Mouse (Mus musculus) lung, postnatal 36 days (tissue): ENCODE results near the gene Slit2.

Experiments used
- DNase-seq: peaks from one replicate; pipeline ENCODE4 v3.0.0; 2022; ENCODE audit warnings: mixed read lengths

Gene Slit2

GRCm38 (mm10) chr5:47982941-47983701, at the start of gene Slit2:
Slit2 (plus strand) TSS chr5:47983138.
- DNase-seq: peak; percentile 85

DNA sequence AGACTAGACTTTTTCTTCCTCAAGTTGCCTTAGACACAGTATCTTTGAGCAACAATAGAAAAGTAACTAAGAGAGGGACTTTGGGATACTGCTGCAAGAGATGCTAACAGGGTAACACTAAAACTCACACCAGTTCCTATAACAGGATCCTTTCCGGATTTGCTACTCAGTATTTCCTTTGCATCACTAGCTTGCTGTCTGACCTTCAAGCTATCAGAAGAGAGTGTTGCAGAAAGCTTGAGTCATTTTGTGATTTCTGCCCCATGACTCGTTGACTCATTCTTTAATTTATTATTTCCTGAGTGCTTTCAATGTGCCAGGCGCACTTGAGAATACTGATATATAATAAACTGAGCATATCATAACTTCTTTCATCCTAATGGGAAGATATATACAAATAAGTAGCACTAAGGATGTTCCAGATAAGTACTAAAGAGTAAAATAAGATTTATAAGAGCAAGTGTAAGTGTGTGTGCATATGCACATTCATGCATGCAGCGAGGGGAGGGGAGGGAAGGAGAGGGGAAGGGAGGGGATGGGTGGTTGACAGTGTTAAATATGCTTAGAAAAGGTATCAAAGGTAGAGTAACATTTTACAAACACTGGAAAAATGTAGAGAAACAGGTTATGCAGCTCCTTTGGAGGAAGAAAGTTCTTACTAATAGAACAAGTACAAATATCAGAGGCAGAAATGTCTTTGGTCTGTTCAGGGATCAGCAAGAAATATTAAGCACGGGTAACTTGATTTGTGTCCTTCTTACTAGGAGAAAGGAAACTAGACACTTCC, 44.2 kb upstream of the Slit2 start:
- no peak for DNase-seq

GRCm38 (mm10) chr5:47956451-47956850, 26.5 kb upstream of the Slit2 start:
- no peak for DNase-seq

DNA sequence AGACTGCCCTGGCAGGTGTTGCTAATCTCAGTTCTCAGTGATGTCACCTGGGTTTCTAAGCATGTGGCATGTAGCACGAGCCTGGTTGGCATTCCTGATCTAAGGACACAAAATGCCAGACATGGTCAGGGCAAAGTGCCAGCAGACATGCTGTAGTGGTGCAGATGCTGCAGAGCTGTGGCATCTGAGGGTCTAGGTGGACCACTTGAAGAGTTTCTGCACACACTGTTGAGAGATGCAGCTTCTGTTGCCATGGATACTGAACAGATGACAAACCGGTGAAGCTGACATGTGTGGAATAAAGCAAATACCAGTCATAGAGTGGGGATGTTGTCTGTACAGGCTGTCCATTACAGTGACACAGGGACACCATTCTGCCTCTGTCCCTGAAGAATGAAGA, 7.1 kb upstream of the Slit2 start:
- DNase-seq: no peak

DNA sequence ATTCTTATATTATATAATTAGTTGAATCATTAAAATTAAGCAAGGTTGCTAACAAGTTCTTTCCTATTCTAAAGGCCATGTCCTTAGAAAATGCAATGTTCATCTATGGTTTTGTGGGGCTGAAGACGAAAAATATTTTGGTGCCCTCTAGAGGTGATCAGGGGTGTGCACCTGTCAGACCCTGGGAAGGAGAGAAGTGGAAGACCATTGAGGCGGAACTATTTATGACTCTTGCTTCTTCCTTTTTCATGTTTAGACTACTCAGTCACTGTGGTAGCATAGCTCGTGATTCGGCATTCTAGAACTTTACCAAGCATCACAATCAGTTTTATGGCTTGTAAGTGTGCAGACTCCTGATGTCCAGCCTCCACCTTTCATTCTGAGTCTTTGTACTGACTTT, 3.6 kb upstream of the Slit2 start:
- peak; percentile 20 for DNase-seq

GRCm38 (mm10) chr5:47980459-47980858, 2.5 kb upstream of the Slit2 start:
- DNase-seq: no peak

GRCm38 (mm10) chr5:47981951-47982350, 987 bp upstream of the Slit2 start:
- DNase-seq: no peak

DNA sequence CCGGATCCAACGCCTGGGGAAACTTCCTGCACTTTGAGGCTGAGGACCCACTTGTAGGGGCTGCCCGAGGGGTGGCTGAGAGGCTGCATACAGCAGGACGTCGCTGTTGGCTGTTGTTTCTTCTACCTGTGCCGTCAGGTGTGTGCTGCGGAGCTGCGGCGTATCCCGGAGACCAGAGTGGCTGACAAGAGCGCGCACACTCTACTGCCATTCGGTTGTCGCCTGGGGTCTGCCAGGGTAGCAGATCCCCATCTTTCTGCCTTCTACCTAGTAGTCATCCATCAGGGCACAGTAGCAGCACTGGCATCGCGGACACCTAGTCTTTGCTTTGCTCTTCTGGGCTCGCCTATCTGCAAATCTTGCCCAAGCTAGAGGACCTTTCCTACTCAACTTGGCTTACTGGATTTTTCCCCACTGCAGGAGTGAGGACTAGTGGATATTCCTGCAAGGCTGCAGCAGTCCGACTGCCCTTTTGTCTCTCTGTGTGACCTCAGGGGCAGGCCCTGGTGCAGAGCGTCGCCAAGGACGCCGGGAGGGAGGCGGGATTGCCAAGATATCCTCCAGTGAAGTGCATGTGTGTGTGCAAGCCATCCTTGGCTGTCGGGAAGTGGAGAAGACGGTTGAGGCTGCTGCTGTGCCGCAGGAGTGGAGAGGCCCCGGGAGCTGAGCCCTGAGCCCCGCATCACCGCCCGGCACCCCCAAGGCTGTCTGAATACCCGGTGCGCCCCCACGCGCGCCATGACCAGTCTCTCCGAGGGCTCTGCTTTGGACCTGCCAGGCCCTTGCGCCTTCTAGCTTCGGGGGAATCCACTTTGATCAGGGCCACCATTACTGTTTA, 1.0 kb downstream of the Slit2 start:
- peak; percentile 23 for DNase-seq

GRCm38 (mm10) chr5:47984584-47985197, 1.8 kb downstream of the Slit2 start:
- no peak for DNase-seq

DNA sequence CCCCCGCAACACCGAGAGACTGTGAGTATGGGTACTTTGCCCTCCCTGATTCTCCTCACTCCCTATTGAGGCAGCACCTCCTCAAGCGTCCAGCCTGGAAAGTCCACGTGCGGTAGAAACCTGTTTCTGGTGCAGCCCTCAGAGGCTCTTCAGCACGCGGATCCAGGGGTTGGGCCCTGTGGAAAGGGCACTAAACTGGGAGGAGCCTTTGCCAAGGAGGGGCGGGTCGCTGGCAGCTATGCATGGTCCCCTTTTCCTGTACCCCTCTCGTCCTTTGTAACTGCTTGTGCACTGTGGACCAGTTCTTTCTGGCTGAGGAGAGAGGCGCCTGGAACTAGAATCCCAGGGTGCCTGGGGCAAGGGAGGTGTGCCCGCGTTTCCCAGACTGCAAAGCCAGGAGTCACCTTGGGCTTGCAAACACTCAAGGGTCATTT, 2.3 kb downstream of the Slit2 start:
- peak; percentile 34 for DNase-seq

DNA sequence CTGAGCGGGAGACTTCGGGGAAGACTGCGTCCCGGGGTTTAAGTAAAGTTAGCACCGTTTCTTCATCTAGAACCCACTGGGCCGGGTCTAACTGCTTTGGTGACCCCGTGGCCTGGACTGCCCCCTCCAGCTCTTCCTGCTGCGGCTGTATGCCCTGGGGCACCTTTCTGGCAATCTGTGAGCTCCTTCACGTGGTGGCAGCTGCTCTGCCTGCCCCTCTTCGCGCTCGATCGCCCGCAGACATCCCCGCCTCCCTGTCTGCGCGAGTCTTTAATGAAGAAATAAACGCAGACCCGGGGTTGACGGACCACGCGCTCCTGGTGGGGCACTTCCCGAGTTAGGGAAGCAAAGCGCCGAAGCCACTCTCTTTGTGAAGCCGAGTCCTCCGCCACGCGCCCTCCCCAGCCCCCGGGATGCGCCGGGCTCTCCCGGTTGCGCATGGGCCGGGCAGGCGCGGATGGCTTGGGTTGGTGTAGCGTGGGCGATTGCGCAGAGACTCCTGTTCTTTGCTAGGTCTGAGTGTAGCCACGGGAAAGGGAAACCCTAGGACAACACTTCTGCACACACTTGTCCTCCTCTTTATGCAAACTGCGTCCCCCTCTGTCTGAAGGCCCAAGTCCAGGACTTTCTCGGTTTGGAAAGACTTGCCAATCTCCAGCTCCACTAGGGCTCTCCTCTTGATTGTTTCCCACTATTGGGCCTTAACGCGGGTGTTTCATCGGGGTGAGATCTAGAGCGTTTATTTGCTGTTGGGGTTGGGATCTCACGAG, 3.1 kb downstream of the Slit2 start:
- no peak for DNase-seq

GRCm38 (mm10) chr5:47990926-47991325, 8.0 kb downstream of the Slit2 start:
- DNase-seq: no peak

- DNase-seq: peak; percentile 26
These were observed 20.9 kb downstream of the Slit2 start for GRCm38 (mm10) chr5:48003708-48004415.

- no peak for DNase-seq
These were observed 22.6 kb downstream of the Slit2 start for GRCm38 (mm10) chr5:48005533-48005932.

DNA sequence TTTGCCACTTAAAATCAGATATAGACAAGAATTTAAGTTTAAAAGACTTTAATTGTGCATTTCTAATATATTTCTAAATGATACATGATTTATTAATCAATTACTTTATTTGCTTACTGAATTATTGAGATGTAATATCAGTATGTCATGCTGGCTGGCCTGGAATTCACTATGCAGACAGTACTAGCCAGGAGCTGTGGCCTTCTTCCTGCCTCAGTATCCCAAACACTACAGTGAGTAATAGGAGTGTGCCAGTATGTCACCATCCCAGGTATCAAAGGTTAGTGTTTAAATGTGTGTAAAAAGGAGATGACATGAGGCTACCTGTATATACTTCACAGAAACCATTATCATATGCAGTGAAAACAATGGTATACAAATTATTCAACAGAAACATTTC, 23.1 kb downstream of the Slit2 start:
- DNase-seq: no peak

GRCm38 (mm10) chr5:48023441-48023840, 40.5 kb downstream of the Slit2 start:
- no peak for DNase-seq

GRCm38 (mm10) chr5:48034875-48035274, 51.9 kb downstream of the Slit2 start:
- no peak for DNase-seq

GRCm38 (mm10) chr5:48038033-48038432, 55.1 kb downstream of the Slit2 start:
- peak; percentile 42 for DNase-seq

DNA sequence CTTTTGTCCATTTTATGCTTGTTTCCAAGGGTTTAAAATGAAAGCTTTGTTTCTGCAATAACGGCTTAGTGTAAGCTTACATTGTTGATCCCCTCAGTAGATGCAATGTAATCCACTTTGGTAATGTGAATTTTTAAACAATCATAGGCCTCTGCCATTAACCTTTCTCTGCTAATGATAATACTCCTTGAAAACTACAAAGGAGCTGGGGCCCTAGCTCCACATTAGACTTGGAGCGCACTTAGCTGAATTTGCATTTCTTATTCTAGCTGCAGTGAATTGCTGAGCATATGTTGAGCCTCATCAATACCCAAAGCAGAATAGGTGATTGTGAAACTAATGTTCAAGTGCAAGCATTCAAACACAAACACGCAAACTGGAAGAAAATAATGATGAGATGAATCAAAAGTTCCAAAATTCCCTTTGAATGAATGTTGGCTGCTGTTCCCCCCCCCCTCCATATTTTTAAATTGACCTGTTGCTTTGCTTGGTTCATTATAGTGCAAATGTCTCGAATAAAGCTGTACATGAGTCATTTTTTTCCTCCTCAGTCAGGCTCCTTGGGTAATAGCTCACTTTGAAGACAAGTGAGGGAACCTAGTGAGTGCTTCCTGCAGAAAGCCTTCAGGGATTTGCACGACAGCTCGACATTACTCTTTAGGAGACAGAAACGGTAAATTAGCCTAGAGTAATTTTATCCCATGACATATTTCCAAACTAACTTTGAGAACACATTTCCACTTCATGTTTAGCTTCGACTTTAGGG, 66.2 kb downstream of the Slit2 start:
- no peak for DNase-seq

DNA sequence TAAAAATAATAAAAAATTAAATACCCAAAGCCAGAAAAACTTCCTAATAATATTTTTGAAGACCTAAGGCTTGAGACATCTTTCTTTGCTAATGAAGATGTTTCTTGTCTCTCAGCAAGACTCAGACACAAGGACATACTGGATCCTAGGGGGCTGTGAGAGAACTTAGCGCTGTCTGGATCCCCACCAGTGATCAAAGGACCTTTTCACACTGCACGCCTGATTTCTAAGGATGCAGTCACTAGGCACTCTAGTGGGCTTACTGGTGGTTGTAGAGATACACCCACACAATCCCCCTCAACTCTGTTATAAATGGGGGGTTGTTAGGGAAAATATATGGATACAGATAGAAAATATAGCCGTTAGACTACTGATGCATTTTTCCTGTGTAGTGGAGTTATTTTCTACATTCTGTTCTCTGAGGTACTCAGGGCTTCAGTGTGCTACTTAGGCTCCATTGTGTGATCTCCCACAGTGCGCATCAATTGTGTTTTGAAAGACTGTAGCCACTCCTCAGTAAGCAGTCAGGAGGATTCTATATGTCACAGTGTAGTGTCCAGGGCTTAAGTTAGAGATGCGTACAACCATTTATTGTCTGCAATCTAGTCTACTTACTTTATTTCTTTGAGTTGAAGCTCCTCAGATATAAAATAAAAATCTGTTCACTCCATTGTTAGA, 67.8 kb downstream of the Slit2 start:
- no peak for DNase-seq
